Mouse (Mus musculus): ENCODE results near the gene Ubald2. TPM values are rescaled to one million over a fixed set of nuclear protein-coding genes. Genes with fewer than 3 reads are reported as not detected.
"Not testable (repeated sequence)": the region's sequence is repeated elsewhere in the genome, so short reads cannot be mapped to it uniquely, and the experiment has no call there.

Ubald2 gene
- total RNA-seq, 2 experiments from 2014 or later = 42.6 to 58.9 TPM

DNA sequence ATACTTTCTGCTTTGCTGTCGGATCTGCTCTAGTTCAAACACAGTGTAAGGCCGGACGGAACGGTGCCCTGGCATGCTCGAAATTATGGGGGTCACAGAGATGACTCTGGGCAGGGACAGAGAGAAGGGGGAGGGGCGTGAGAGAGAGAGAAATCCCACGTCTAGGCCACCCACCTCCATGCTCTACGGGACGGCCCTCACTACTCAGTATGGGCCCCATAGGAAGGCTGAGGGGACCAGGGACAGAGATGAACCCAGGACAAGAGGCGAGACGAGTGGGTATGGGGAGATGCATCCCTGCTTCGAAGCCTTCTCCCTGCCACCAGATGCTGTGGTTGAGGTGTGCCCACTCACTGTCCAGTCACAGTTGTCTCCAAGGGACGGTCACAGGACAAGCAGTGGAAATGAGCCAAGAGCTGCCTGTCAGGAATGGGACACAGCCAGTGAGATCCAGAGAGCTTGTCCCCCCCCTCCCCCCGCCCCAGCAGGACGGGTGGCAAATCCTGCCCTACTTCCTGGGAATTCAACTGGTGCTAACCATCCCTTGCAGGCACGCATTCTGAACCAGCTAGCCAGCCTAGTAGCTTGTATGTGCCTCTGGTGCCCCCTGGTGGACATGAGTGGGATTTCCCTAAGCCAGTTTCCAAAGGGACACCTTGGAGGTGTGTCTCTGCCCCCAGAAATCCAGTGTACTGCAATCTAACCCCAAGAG lies 11.9 kb downstream of the Ubald2 start:
- DNase-seq = peak; percentile 91
- intact Hi-C loops (cut with DNase I; ENCODE audit: low total_unique reads) = loop anchor here (2.0 kb wide), 1 partner anchor 127 kb away; no protein-coding TSS in a partner anchor

DNA sequence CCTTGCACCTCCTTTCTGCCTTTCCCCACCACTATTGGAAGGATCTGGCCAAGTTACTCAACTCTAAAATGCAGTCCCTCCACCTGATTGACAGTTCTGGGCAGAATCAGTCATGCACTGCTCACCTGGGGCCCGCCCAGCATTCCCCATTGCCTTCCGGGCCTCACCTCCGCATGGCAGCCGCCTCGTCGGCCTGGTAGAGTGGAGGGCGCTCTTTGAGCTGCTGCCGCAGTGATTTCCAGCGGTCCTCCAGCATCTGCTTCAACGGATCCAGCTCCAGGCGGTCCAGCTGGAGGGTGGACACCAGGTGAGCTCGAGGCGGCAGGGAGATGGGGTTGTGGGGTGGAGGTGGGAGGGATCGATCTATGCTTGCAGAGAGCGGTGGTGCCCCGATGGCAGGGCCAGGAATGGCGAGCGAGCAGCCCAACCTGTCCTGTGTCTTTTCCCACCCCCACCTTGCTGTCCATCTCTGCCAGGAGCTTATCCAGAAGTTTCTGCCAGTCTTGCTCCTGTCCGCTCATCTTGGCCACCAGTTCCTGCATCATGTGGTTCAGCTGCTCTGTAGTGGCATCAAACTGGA lies 12.5 kb downstream of the Ubald2 start:
- intact Hi-C loops (cut with DNase I; ENCODE audit: low total_unique reads) = loop anchor here (2.0 kb wide), 1 partner anchor 128 kb away; no protein-coding TSS in a partner anchor
- no peak for DNase-seq

DNA sequence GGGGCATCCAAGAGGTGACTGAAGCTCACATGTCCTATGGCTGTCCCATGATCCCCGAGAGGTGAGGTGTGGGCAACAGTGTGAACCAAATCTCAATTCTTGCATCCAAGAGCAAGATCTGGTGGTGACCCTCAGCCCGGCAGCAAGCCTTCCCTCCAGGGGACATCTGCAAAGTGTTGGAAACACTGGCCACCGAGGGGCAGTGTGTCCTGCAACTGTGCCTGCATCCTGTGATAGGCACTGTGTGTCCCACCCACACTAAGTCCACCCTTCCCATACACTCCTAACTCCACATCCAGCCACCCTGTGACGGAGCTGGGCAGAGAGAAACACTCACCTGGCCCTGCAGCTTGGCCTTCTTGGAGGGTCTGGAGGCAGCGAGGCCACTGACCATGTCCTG lies 13.9 kb downstream of the Ubald2 start:
- no peak for DNase-seq
- intact Hi-C loops (cut with DNase I; ENCODE audit: low total_unique reads) = loop anchor here (2.0 kb wide), 1 partner anchor 129 kb away; no protein-coding TSS in a partner anchor

- intact Hi-C loops (cut with DNase I; ENCODE audit: low total_unique reads) = no loop called here
Measured at GRCm38 (mm10) chr11:116449341-116449740, 15.4 kb downstream of the Ubald2 start.

DNA sequence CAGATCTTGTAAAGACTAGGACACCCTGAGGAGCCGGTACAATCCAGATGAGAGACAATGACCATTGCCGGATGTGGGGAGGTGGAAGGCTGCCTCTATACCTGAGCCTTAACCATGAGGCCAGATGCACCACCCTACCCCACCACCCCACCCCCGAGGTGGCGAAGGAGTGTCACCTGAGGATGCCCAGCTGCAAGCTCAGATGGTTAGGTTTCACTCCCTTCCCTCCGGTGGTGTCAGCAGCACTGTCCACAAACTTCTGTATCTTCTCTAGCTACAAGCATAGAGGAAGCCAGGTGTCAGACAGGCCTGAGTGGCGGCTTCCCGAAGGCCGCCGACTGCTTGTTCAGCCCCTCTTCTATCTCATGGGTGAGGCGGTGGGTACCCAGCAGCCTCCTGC lies 20.0 kb downstream of the Ubald2 start:
- intact Hi-C loops (cut with DNase I; ENCODE audit: low total_unique reads) = no loop called here
- DNase-seq = no peak

More at GRCm38 (mm10) chr11:116449341-116449740, 15.4 kb downstream of the Ubald2 start:
- DNase-seq = no peak

GRCm38 (mm10) chr11:116456234-116456633 lies 22.3 kb downstream of the Ubald2 start:
- intact Hi-C loops (cut with DNase I; ENCODE audit: low total_unique reads) = no loop called here
- DNase-seq = no peak

DNA sequence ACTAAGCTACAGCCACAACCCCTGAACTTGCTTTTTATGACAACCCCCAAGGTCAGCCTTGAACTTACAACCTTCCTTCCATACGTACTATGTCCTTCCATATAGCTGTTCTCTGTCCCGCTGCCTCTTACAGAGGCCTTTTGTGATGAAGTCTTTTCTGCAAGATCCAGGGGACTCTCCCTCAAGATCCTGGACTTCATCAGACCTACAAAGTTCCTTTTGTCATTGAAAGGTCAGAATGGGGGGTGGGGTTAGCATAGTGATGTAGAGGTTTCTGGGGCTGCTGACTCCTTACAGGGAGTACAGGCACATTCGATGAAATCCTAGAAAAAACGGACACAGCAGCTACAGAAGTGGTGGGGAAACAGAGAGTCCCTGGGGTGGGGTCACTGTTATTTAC lies 25.9 kb downstream of the Ubald2 start:
- DNase-seq = no peak
- intact Hi-C loops (cut with DNase I; ENCODE audit: low total_unique reads) = loop anchor here (5.0 kb wide), 1 partner anchor 232 kb away; no protein-coding TSS in a partner anchor

- intact Hi-C loops (cut with DNase I; ENCODE audit: low total_unique reads) = loop anchor here (5.0 kb wide), 1 partner anchor 236 kb away; no protein-coding TSS in a partner anchor
Measured at GRCm38 (mm10) chr11:116463338-116463737, 29.4 kb downstream of the Ubald2 start.

DNA sequence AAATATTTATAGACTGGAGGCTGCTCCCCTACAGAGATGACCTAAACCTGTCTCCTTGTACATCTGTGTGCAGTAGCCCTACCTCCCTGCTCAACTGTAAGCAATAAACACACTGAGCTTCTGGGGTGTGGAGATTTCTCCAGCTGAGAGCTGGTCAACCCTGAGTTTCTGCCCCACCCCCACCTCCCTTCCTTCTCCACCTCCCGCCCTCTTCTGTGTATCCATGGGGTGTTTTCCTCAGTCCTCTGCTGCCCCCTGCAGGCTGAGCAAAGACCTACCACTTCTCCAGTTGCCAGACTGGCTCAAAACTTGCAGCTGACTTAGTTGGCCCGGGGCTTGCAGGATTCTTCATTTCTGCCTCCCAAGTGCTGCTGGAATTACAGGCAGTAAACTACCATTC lies 29.9 kb downstream of the Ubald2 start:
- peak; percentile 90 for DNase-seq
- intact Hi-C loops (cut with DNase I; ENCODE audit: low total_unique reads) = loop anchor here (5.0 kb wide), 1 partner anchor 237 kb away; no protein-coding TSS in a partner anchor

More at GRCm38 (mm10) chr11:116463338-116463737, 29.4 kb downstream of the Ubald2 start:
- no peak for DNase-seq

- DNase-seq = no peak
- intact Hi-C loops (cut with DNase I; ENCODE audit: low total_unique reads) = no loop called here
Measured at GRCm38 (mm10) chr11:116466141-116466540, 32.2 kb downstream of the Ubald2 start, which contains the start of gene Qrich2. Gene Qrich2, minus strand, starts transcription at chr11:116466241.

GRCm38 (mm10) chr11:116468338-116468737 lies 34.4 kb downstream of the Ubald2 start:
- intact Hi-C loops (cut with DNase I; ENCODE audit: low total_unique reads); DNase-seq: not testable (repeated sequence)

- DNase-seq = no peak
- intact Hi-C loops (cut with DNase I; ENCODE audit: low total_unique reads) = no loop called here
Measured at GRCm38 (mm10) chr11:116470249-116470648, 36.4 kb downstream of the Ubald2 start.

- no peak for DNase-seq
- intact Hi-C loops (cut with DNase I; ENCODE audit: low total_unique reads) = no loop called here
Measured at GRCm38 (mm10) chr11:116470896-116471295, 37.0 kb downstream of the Ubald2 start.

GRCm38 (mm10) chr11:116472275-116472674 lies 38.4 kb downstream of the Ubald2 start:
- intact Hi-C loops (cut with DNase I; ENCODE audit: low total_unique reads) = no loop called here
- DNase-seq = no peak

GRCm38 (mm10) chr11:116476041-116476440 lies 42.1 kb downstream of the Ubald2 start:
- intact Hi-C loops (cut with DNase I; ENCODE audit: low total_unique reads) = no loop called here
- DNase-seq = no peak

DNA sequence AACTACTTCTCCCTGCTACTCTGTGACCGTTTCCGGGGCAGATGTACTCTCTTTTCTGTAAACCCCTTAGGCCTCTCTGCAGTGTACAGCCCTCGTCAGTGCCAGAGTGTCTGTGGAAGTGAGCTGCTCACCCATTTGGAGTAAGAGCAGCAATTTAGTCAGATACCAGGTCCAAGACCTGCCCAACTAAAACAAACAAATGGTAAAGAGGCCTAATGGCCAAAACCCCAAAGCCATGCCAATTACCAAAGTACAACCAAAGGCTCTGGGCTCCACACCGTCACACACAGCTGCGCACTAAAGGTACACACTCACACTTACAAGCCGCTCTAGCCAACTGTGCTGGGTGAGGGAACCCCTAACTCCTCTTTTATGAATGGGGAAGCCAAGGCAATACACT lies 42.8 kb downstream of the Ubald2 start:
- intact Hi-C loops (cut with DNase I; ENCODE audit: low total_unique reads) = no loop called here
- DNase-seq = no peak

- DNase-seq = no peak
- intact Hi-C loops (cut with DNase I; ENCODE audit: low total_unique reads) = no loop called here
Measured at GRCm38 (mm10) chr11:116477160-116477759, 43.4 kb downstream of the Ubald2 start.

DNA sequence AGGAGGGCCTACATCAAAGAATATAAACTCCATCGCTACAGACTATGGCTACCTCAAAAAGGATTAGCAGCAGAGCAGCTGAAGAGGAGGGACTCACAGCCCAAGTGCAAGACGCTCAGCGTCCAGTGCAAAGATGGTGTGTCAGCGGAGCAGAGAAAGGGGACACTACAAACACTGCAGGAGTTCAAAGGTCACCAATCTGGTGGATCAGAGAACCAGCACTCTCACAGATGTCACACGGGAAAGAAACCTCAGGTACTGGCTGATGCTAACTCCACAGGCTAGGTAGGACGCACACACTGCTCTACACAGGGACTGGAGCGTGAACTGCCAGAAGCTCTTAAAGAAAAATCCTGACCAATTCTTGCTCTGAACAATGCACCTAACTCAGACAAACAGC lies 45.1 kb downstream of the Ubald2 start:
- intact Hi-C loops (cut with DNase I; ENCODE audit: low total_unique reads) = no loop called here
- DNase-seq = no peak

GRCm38 (mm10) chr11:116479832-116480231 lies 45.9 kb downstream of the Ubald2 start:
- DNase-seq = peak; percentile 34
- intact Hi-C loops (cut with DNase I; ENCODE audit: low total_unique reads) = no loop called here

GRCm38 (mm10) chr11:116480975-116481374 lies 47.1 kb downstream of the Ubald2 start:
- intact Hi-C loops (cut with DNase I; ENCODE audit: low total_unique reads) = no loop called here
- DNase-seq = no peak
